19 mouse cellular contexts compared by ENCODE assay signal in the genomic region with DNA sequence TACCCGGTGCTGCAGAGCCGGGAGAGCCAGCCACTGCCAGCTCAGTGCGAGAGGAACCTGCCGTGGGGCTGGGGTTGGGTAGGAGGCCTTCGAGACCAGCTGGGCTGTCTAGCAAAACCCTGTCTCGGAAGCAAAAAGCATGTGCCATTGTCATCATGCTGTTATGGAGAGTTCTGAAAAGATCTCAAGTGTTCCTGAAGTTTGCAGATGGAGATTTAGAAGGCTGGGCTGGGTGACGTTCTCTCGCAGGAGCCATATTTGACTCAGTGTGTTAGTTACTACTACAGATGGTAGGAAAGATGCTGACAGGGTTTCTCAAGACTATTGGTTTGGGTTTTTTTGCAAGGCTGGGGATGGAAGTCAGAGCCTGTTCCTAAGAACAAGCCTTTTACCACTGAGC. TPM values are rescaled to one million over a fixed set of nuclear protein-coding genes. Genes with fewer than 3 reads are reported as not detected.
DNase-seq lines count a peak whose midpoint lies in the region; ATAC-seq and TF ChIP-seq lines count a peak whose summit lies in the region.
"Had no signal": no experiment of that assay in that cellular context is flagged by ENCODE, and none has a peak within 500 bp of the region (broad histone marks: within the 10 kb centered on the region; RNA-seq: fewer than 3 reads in every experiment).

No protein-coding gene starts in this region.

- H3K9me3 ChIP-seq in neural tube, embryonic 13.5 days, result no peaks in the 10 kb centered on the region
- H3K9me3 ChIP-seq in neural tube, embryonic 15.5 days (replicated peaks), result no peaks in the 10 kb centered on the region
- H3K9me3 ChIP-seq: embryonic facial prominence, embryonic 13.5 days; hindbrain, embryonic 15.5 days had no signal

- H3K27me3 ChIP-seq in neural tube, embryonic 13.5 days, result no peaks in the 10 kb centered on the region
- H3K27me3 ChIP-seq in neural tube, embryonic 15.5 days (replicated peaks), result no peaks in the 10 kb centered on the region
- H3K27me3 ChIP-seq: embryonic facial prominence, embryonic 13.5 days; heart, embryonic 12.5 days; hindbrain, embryonic 15.5 days had no signal

- peaks cover 3% of the 10 kb centered on the region; the same call in 1 of the 2 replicates for H3K4me1 ChIP-seq in neural tube, embryonic 13.5 days (replicated peaks)
- no peaks in the 10 kb centered on the region for H3K4me1 ChIP-seq in neural tube, embryonic 15.5 days
- H3K4me1 ChIP-seq: hindbrain, embryonic 15.5 days had no signal

- H3K27ac ChIP-seq in layer of hippocampus, adult 2 months, result peak overlapping the region; percentile 28; the same call in 1 of the 2 replicates
- 0 out of 2 replicates have a peak overlapping the region, but pooled peaks have one; percentile 5 for H3K27ac ChIP-seq in neural tube, embryonic 13.5 days (replicated peaks)
- no peak overlapping the region for H3K27ac ChIP-seq in neural tube, embryonic 15.5 days (replicated peaks)
- H3K27ac ChIP-seq: embryonic facial prominence, embryonic 13.5 days; heart, adult 2 months; hindbrain, embryonic 15.5 days had no signal

- ATAC-seq in frontal cortex, adult (ENCODE audit: low TSS enrichment), result peak; percentile 56; the same call in 1 of the 2 replicates
- no peak for ATAC-seq in neural tube, embryonic 13.5 days (ENCODE audit: low read depth)
- ATAC-seq in neural tube, embryonic 15.5 days (ENCODE audit: low FRiP score), result no peak
- ATAC-seq: forebrain, embryonic 14.5 days had no signal

- H3K9ac ChIP-seq in neural tube, embryonic 13.5 days, result no peak overlapping the region
- no peak overlapping the region for H3K9ac ChIP-seq in neural tube, embryonic 15.5 days (replicated peaks)
- H3K9ac ChIP-seq: embryonic facial prominence, embryonic 13.5 days; heart, embryonic 12.5 days; hindbrain, embryonic 15.5 days had no signal

- no peak overlapping the region for H3K4me2 ChIP-seq in neural tube, embryonic 13.5 days
- no peak overlapping the region for H3K4me2 ChIP-seq in neural tube, embryonic 15.5 days
- H3K4me2 ChIP-seq: embryonic facial prominence, embryonic 13.5 days; heart, embryonic 12.5 days; hindbrain, embryonic 15.5 days had no signal

- H3K36me3 ChIP-seq in neural tube, embryonic 13.5 days, result peaks cover 78% of the 10 kb centered on the region
- H3K36me3 ChIP-seq in neural tube, embryonic 15.5 days, result peaks cover 60% of the 10 kb centered on the region

- DNase-seq in frontal cortex, postnatal 36 days (ENCODE audit: low spot score in 2 of 2), result no peak
- peak; percentile 26 to 48 for DNase-seq in layer of hippocampus, adult 2 months (ENCODE audit: low spot score in 2 of 2)
- DNase-seq in layer of hippocampus, postnatal 36 days, result no peak
- peak; percentile 52 for DNase-seq in layer of hippocampus, adult 9-11 months
- DNase-seq in lung, adult 18-20 months, result no peak
- DNase-seq: adrenal gland, postnatal 10 days; cerebellum, adult 11-12 months; cerebellum, adult 9-10 months; cerebellum, postnatal 36 days; gastrocnemius, postnatal 14 days; heart, adult 2 months; heart, postnatal 36 days had no signal

- WGBS in neural tube, embryonic 13.5 days, result 87% methylated on average over 8 of the region's 8 CpGs
- 92% methylated on average over 8 of the region's 8 CpGs for WGBS in neural tube, embryonic 15.5 days

- no peak overlapping the region for H3K4me3 ChIP-seq in layer of hippocampus, adult 2 months
- no peak overlapping the region for H3K4me3 ChIP-seq in neural tube, embryonic 13.5 days
- no peak overlapping the region for H3K4me3 ChIP-seq in neural tube, embryonic 15.5 days (replicated peaks)
- H3K4me3 ChIP-seq: embryonic facial prominence, embryonic 13.5 days; heart, adult 2 months; heart, embryonic 12.5 days; hindbrain, embryonic 15.5 days had no signal

- no peak for TF ChIP-seq CTCF in layer of hippocampus, adult 2 months (conservative IDR thresholded peaks at IDR 0.05)

RNA-seq across cellular contexts. Expression of gene Fbxo42, which starts 24.4 kb away (rescaled TPM):
- total RNA-seq in layer of hippocampus, adult 2 months (2021), result 10 to 100 TPM; 21.2 to 22.8 TPM
- total RNA-seq in layer of hippocampus, postnatal 36 days (2021), result 10 to 100 TPM; 23.7 to 24.5 TPM
- 23.2 and 24.2 TPM in 2 replicates for polyA plus RNA-seq in neural tube, embryonic 13.5 days (2015; fragmentation: Nextera tagmentation; extraction: Ambion mirVana)
- 23.3 and 23.8 TPM in 2 replicates for polyA plus RNA-seq in neural tube, embryonic 15.5 days (2015; fragmentation: Nextera tagmentation; extraction: Ambion mirVana)

RNA-seq across cellular contexts. Expression of gene Szrd1, which starts 32.5 kb away (rescaled TPM):
- 10 to 100 TPM; 49.7 to 54.3 TPM for total RNA-seq in layer of hippocampus, adult 2 months (2021)
- total RNA-seq in layer of hippocampus, postnatal 36 days (2021), result 10 to 100 TPM; 47.4 to 62.3 TPM
- polyA plus RNA-seq in neural tube, embryonic 13.5 days (2015; fragmentation: Nextera tagmentation; extraction: Ambion mirVana), result 23.4 and 27.2 TPM in 2 replicates
- polyA plus RNA-seq in neural tube, embryonic 15.5 days (2015; fragmentation: Nextera tagmentation; extraction: Ambion mirVana), result 23.7 and 29.1 TPM in 2 replicates

RNA-seq across cellular contexts. Expression of gene Rsg1, which starts 41.6 kb away (rescaled TPM):
- 1 to 10 TPM; 2.5 to 5.4 TPM for total RNA-seq in layer of hippocampus, adult 2 months (2021)
- total RNA-seq in layer of hippocampus, postnatal 36 days (2021), result 1 to 10 TPM; 2.7 to 4.1 TPM
- polyA plus RNA-seq in neural tube, embryonic 13.5 days (2015; fragmentation: Nextera tagmentation; extraction: Ambion mirVana), result 6.4 and 7.0 TPM in 2 replicates
- 8.9 and 9.0 TPM in 2 replicates for polyA plus RNA-seq in neural tube, embryonic 15.5 days (2015; fragmentation: Nextera tagmentation; extraction: Ambion mirVana)

Comparison
In these comparisons a context has a peak if more than half of its experiments do, and no peak if none do; other contexts are left out.
1. DNase-seq: peak in layer of hippocampus, adult 2 months (2 of 2) and layer of hippocampus, adult 9-11 months (single experiment); none in frontal cortex, postnatal 36 days (0 of 2), layer of hippocampus, postnatal 36 days (0 of 2) and lung, adult 18-20 months (0 of 2).